Mouse (Mus musculus) midbrain, embryonic 15.5 days (tissue): ENCODE results near the gene Capn2. TPM values are rescaled to one million over a fixed set of nuclear protein-coding genes. Genes with fewer than 3 reads are reported as not detected.

Source experiments
- ATAC-seq: fragments of 200-750 bp; cut with Nextera tagmentation; replicated peaks from 2 replicates; pipeline ENCODE4 v1.8.0; 2017; ENCODE audit warnings: moderate TSS enrichment
- H3K27ac ChIP-seq: fragments of 300-500 bp; sonication (generic); 2 replicates; pipeline ENCODE4 v1.5.1; 2015; ENCODE audit warnings: mild to moderate bottlenecking, inconsistent platforms
- H3K27me3 ChIP-seq: fragments of 300-500 bp; sonication (generic); replicated peaks from 2 replicates; pipeline ENCODE4 v1.6.1; 2015; ENCODE audit warnings: inconsistent platforms
- H3K36me3 ChIP-seq: fragments of 300-500 bp; sonication (generic); replicated peaks from 2 replicates; pipeline ENCODE4 v1.6.1; 2015; ENCODE audit warnings: inconsistent platforms
- H3K4me1 ChIP-seq: fragments of 300-500 bp; sonication (generic); 2 replicates; pipeline ENCODE4 v1.6.1; 2015; ENCODE audit warnings: inconsistent platforms
- H3K4me2 ChIP-seq: fragments of 300-500 bp; sonication (generic); 2 replicates; pipeline ENCODE4 v1.6.1; 2015; ENCODE audit warnings: inconsistent platforms, mild to moderate bottlenecking, moderate library complexity
- H3K4me3 ChIP-seq: fragments of 300-500 bp; sonication (generic); 2 replicates; pipeline ENCODE4 v1.5.1; 2015; ENCODE audit warnings: mild to moderate bottlenecking, inconsistent platforms
- H3K9ac ChIP-seq: fragments of 300-500 bp; sonication (generic); 2 replicates; pipeline ENCODE4 v1.6.1; 2015; ENCODE audit warnings: mild to moderate bottlenecking, inconsistent platforms
- H3K9me3 ChIP-seq: fragments of 300-500 bp; sonication (generic); 2 replicates; pipeline ENCODE4 v1.6.1; 2016; ENCODE audit warnings: inconsistent platforms
- WGBS: fragments of 180-500 bp; shearing (Covaris S2); methylation state at CpG from one replicate; pipeline ENCODE4 v1.1.7; 2015; ENCODE audit warnings: mixed read lengths; 5-methylcytosine and 5-hydroxymethylcytosine counted together
- polyA plus RNA-seq: library from polyadenylated mRNA; unstranded; fragments of >200 nt; fragmentation: Nextera tagmentation; extraction: Ambion mirVana; gene quantifications from 2 replicates; pipeline ENCODE4 v1.2.1, GENCODE M21; 2015

Capn2 gene
- polyA plus RNA-seq, 1 experiment from 2014 or later: 86.2 TPM

GRCm38 (mm10) chr1:182506229-182506986, 11.0 kb downstream of the Capn2 start:
- H3K4me1 ChIP-seq: 0 out of 2 replicates have a peak, but pooled peaks cover 5% of the 10 kb centered on the region
- no peak overlapping the region for H3K4me2 ChIP-seq
- no peak for ATAC-seq
- 63% methylated on average over 7 of the region's 7 CpGs for WGBS
- peaks cover 19% of the 10 kb centered on the region for H3K36me3 ChIP-seq
- H3K4me3 ChIP-seq: no peak overlapping the region
- H3K27ac ChIP-seq: peak overlapping the region; percentile 27; the same call in 1 of the 2 replicates
- H3K9me3 ChIP-seq: no peaks in the 10 kb centered on the region
- no peak overlapping the region for H3K9ac ChIP-seq
- no peaks in the 10 kb centered on the region for H3K27me3 ChIP-seq

- Histone ChIP-seq H3K4me1 (0 out of 2 replicates have a peak, but pooled peaks cover 5% of the 10 kb centered on the region), H3K9ac (no peak overlapping the region), H3K4me2 (no peak overlapping the region), H3K9me3 (no peaks in the 10 kb centered on the region), H3K27ac (no peak overlapping the region), H3K4me3 (no peak overlapping the region), H3K27me3 (no peaks in the 10 kb centered on the region), H3K36me3 (peaks cover 8% of the 10 kb centered on the region)
- no peak for ATAC-seq
- WGBS: 88% methylated on average over 3 of the region's 3 CpGs
Observed at GRCm38 (mm10) chr1:182505291-182505690, 12.1 kb downstream of the Capn2 start.

- Histone ChIP-seq H3K27me3 (no peaks in the 10 kb centered on the region), H3K9me3 (no peaks in the 10 kb centered on the region), H3K27ac (no peak overlapping the region), H3K36me3 (peaks cover 6% of the 10 kb centered on the region; the same call in 1 of the 2 replicates), H3K4me2 (no peak overlapping the region), H3K4me3 (no peak overlapping the region), H3K4me1 (0 out of 2 replicates have a peak, but pooled peaks cover 5% of the 10 kb centered on the region), H3K9ac (no peak overlapping the region)
- WGBS: 22% methylated on average over 4 of the region's 4 CpGs
- no peak for ATAC-seq
Observed at GRCm38 (mm10) chr1:182504223-182504622, 13.2 kb downstream of the Capn2 start.

GRCm38 (mm10) chr1:182503206-182503900, 14.1 kb downstream of the Capn2 start:
- H3K4me2 ChIP-seq: no peak overlapping the region
- no peak overlapping the region for H3K27ac ChIP-seq
- ATAC-seq: no peak
- no peaks in the 10 kb centered on the region for H3K27me3 ChIP-seq
- peaks cover 6% of the 10 kb centered on the region; the same call in 1 of the 2 replicates for H3K36me3 ChIP-seq
- H3K9me3 ChIP-seq: no peaks in the 10 kb centered on the region
- WGBS: 84% methylated on average over 13 of the region's 13 CpGs
- no peak overlapping the region for H3K9ac ChIP-seq
- H3K4me1 ChIP-seq: 0 out of 2 replicates have a peak, but pooled peaks cover 5% of the 10 kb centered on the region
- H3K4me3 ChIP-seq: no peak overlapping the region

- no peak overlapping the region for H3K27ac ChIP-seq
- 0 out of 2 replicates have a peak, but pooled peaks cover 5% of the 10 kb centered on the region for H3K4me1 ChIP-seq
- H3K36me3 ChIP-seq: peaks cover 6% of the 10 kb centered on the region; the same call in 1 of the 2 replicates
- H3K9ac ChIP-seq: no peak overlapping the region
- no peaks in the 10 kb centered on the region for H3K27me3 ChIP-seq
- H3K4me2 ChIP-seq: no peak overlapping the region
- H3K9me3 ChIP-seq: no peaks in the 10 kb centered on the region
- ATAC-seq: no peak
- 88% methylated on average over 7 of the region's 7 CpGs for WGBS
- H3K4me3 ChIP-seq: no peak overlapping the region
Observed at GRCm38 (mm10) chr1:182502491-182503050, 14.8 kb downstream of the Capn2 start.

- no peak overlapping the region for H3K27ac ChIP-seq
- H3K9me3 ChIP-seq: no peaks in the 10 kb centered on the region
- H3K27me3 ChIP-seq: no peaks in the 10 kb centered on the region
- 0 out of 2 replicates have a peak, but pooled peaks cover 5% of the 10 kb centered on the region for H3K4me1 ChIP-seq
- H3K9ac ChIP-seq: no peak overlapping the region
- no peak overlapping the region for H3K4me3 ChIP-seq
- H3K36me3 ChIP-seq: peaks cover 6% of the 10 kb centered on the region; the same call in 1 of the 2 replicates
- H3K4me2 ChIP-seq: no peak overlapping the region
- 90% methylated on average over 7 of the region's 7 CpGs for WGBS
- ATAC-seq: no peak
Observed at GRCm38 (mm10) chr1:182501815-182502405, 15.5 kb downstream of the Capn2 start.

GRCm38 (mm10) chr1:182500843-182501242, 16.6 kb downstream of the Capn2 start:
- no peak overlapping the region for H3K4me3 ChIP-seq
- H3K9ac ChIP-seq: no peak overlapping the region
- H3K4me2 ChIP-seq: no peak overlapping the region
- no peaks in the 10 kb centered on the region for H3K9me3 ChIP-seq
- 0 out of 2 replicates have a peak, but pooled peaks cover 5% of the 10 kb centered on the region for H3K4me1 ChIP-seq
- 89% methylated on average over 4 of the region's 4 CpGs for WGBS
- no peak overlapping the region for H3K27ac ChIP-seq
- peaks cover 4% of the 10 kb centered on the region; the same call in 1 of the 2 replicates for H3K36me3 ChIP-seq
- no peaks in the 10 kb centered on the region for H3K27me3 ChIP-seq
- no peak for ATAC-seq

GRCm38 (mm10) chr1:182500224-182500623, 17.2 kb downstream of the Capn2 start:
- Histone ChIP-seq H3K4me3 (no peak overlapping the region), H3K9ac (no peak overlapping the region), H3K36me3 (no peaks in the 10 kb centered on the region), H3K4me1 (0 out of 2 replicates have a peak, but pooled peaks cover 5% of the 10 kb centered on the region), H3K27ac (no peak overlapping the region), H3K27me3 (no peaks in the 10 kb centered on the region), H3K4me2 (no peak overlapping the region), H3K9me3 (no peaks in the 10 kb centered on the region)
- 68% methylated on average over 4 of the region's 4 CpGs for WGBS
- no peak for ATAC-seq

- H3K4me1 ChIP-seq: 0 out of 2 replicates have a peak, but pooled peaks cover 5% of the 10 kb centered on the region
- no peaks in the 10 kb centered on the region for H3K9me3 ChIP-seq
- no peak overlapping the region for H3K9ac ChIP-seq
- no peak overlapping the region for H3K4me2 ChIP-seq
- 80% methylated on average over 9 of the region's 9 CpGs for WGBS
- ATAC-seq: no peak
- H3K4me3 ChIP-seq: no peak overlapping the region
- no peaks in the 10 kb centered on the region for H3K36me3 ChIP-seq
- no peak overlapping the region for H3K27ac ChIP-seq
- no peaks in the 10 kb centered on the region for H3K27me3 ChIP-seq
Observed at GRCm38 (mm10) chr1:182499443-182500089, 17.8 kb downstream of the Capn2 start.

GRCm38 (mm10) chr1:182497736-182498135, 19.7 kb downstream of the Capn2 start:
- H3K9me3 ChIP-seq: no peaks in the 10 kb centered on the region
- no peak overlapping the region for H3K4me2 ChIP-seq
- no peak for ATAC-seq
- 0 out of 2 replicates have a peak, but pooled peaks cover 5% of the 10 kb centered on the region for H3K4me1 ChIP-seq
- no peak overlapping the region for H3K4me3 ChIP-seq
- WGBS: 56% methylated on average over 4 of the region's 4 CpGs
- H3K27me3 ChIP-seq: no peaks in the 10 kb centered on the region
- no peaks in the 10 kb centered on the region for H3K36me3 ChIP-seq
- no peak overlapping the region for H3K9ac ChIP-seq
- no peak overlapping the region for H3K27ac ChIP-seq

GRCm38 (mm10) chr1:182496685-182497084, 20.7 kb downstream of the Capn2 start:
- Histone ChIP-seq H3K9me3 (no peaks in the 10 kb centered on the region), H3K27me3 (no peaks in the 10 kb centered on the region), H3K36me3 (no peaks in the 10 kb centered on the region), H3K4me1 (0 out of 2 replicates have a peak, but pooled peaks cover 5% of the 10 kb centered on the region), H3K4me2 (no peak overlapping the region), H3K4me3 (no peak overlapping the region), H3K9ac (no peak overlapping the region), H3K27ac (no peak overlapping the region)
- no peak for ATAC-seq
- WGBS: 47% methylated on average over 6 of the region's 6 CpGs
